Mouse (Mus musculus) lung, embryonic 15.5 days (tissue): ENCODE data around the gene Lypd8. TPM values are rescaled to one million over a fixed set of nuclear protein-coding genes. Genes with fewer than 3 reads are reported as not detected.

Experiments
- ATAC-seq: fragments of 200-750 bp; cut with Nextera tagmentation; 2 replicates; pipeline ENCODE4 v1.8.0; 2017; ENCODE audit warnings: moderate number of reproducible peaks, borderline replicate concordance; ENCODE audit not compliant: low FRiP score, low TSS enrichment; ENCODE audit errors: extremely low read depth
- H3K27ac ChIP-seq: fragments of 300-500 bp; sonication (generic); 2 replicates; pipeline ENCODE4 v1.5.1; 2015; ENCODE audit warnings: moderate library complexity, mild to moderate bottlenecking, inconsistent platforms
- H3K27me3 ChIP-seq: fragments of 300-500 bp; sonication (generic); 2 replicates; pipeline ENCODE4 v1.6.1; 2015; ENCODE audit warnings: inconsistent platforms
- H3K36me3 ChIP-seq: fragments of 300-500 bp; sonication (generic); 2 replicates; pipeline ENCODE4 v1.6.1; 2015; ENCODE audit warnings: inconsistent platforms
- H3K4me1 ChIP-seq: fragments of 300-500 bp; sonication (generic); 2 replicates; pipeline ENCODE4 v1.6.1; 2015; ENCODE audit warnings: inconsistent platforms
- H3K4me2 ChIP-seq: fragments of 300-500 bp; sonication (generic); 2 replicates; pipeline ENCODE4 v1.6.1; 2015; ENCODE audit warnings: inconsistent platforms, mild to moderate bottlenecking, moderate library complexity
- H3K4me3 ChIP-seq: fragments of 300-500 bp; sonication (generic); 2 replicates; pipeline ENCODE4 v1.5.1; 2015; ENCODE audit warnings: mild to moderate bottlenecking, inconsistent platforms
- H3K9ac ChIP-seq: fragments of 300-500 bp; sonication (generic); 2 replicates; pipeline ENCODE4 v1.6.1; 2015; ENCODE audit warnings: inconsistent platforms
- H3K9me3 ChIP-seq: fragments of 300-500 bp; sonication (generic); 2 replicates; pipeline ENCODE4 v1.6.1; 2016; ENCODE audit warnings: inconsistent platforms
- WGBS: fragments of 180-500 bp; shearing (Covaris S2); methylation state at CpG from one replicate; pipeline ENCODE4 v1.1.7; 2015; 5-methylcytosine and 5-hydroxymethylcytosine counted together
- polyA plus RNA-seq: library from polyadenylated mRNA; unstranded; fragments of >200 nt; fragmentation: Nextera tagmentation; extraction: Ambion mirVana; gene quantifications from 2 replicates; pipeline ENCODE4 v1.2.1, GENCODE M21; 2015

The Lypd8 gene
- polyA plus RNA-seq, 1 experiment from 2014 or later = 0.40 TPM

DNA sequence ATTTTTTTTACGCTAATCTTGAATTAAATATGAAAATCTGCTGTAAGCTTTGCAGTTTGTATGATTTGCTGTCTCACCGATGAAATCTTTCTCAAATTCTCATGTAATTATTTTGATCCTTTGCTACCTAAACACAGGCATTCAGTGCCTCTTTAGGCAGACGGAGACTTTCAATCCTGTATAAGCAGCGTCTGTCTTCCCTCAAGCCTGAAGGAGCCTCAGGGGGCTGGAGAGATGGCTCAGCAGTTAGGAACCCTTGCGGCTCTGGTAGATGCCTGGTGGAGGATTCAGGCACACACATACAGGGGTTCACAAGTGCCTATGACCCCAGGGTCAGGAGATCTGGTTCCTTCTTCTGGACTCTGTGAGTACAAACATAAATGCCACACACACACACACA, 21.8 kb downstream of the Lypd8 start:
- Histone ChIP-seq H3K36me3 (no peaks in the 10 kb centered on the region), H3K4me2 (no peak overlapping the region)
- WGBS = 52% methylated on average over 5 of the region's 5 CpGs

DNA sequence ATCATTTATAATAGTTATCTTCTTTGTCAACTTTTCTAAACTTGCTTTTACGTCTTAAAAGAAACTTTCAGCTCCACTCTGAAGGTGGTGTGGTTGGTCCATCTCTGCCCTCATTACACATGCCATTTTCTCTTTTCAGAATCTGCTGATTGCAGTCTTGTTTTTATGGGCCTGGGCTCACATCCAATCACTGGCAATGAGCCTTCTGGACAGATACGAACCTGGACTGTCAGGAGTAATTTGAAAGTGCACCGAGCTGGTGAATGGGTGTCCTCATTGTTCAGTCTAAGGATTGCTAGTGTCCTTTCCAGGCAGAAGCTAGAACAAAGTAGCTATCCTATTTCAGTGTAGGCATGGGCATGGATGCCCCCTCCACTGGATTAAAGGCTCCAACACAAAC, 29.2 kb downstream of the Lypd8 start:
- ATAC-seq = no peak
- Histone ChIP-seq H3K27me3 (no peaks in the 10 kb centered on the region), H3K36me3 (no peaks in the 10 kb centered on the region), H3K9me3 (no peaks in the 10 kb centered on the region), H3K9ac (no peak overlapping the region), H3K4me1 (no peaks in the 10 kb centered on the region), H3K4me2 (no peak overlapping the region), H3K4me3 (no peak overlapping the region), H3K27ac (no peak overlapping the region)
- WGBS = 61% methylated on average over 3 of the region's 3 CpGs

More for the DNA sequence above, 21.8 kb downstream of the Lypd8 start:
- no peak for ATAC-seq
- no peaks in the 10 kb centered on the region for H3K27me3 ChIP-seq
- no peaks in the 10 kb centered on the region for H3K4me1 ChIP-seq
- no peak overlapping the region for H3K27ac ChIP-seq
- H3K4me3 ChIP-seq = no peak overlapping the region
- no peak overlapping the region for H3K9ac ChIP-seq
- no peaks in the 10 kb centered on the region for H3K9me3 ChIP-seq

DNA sequence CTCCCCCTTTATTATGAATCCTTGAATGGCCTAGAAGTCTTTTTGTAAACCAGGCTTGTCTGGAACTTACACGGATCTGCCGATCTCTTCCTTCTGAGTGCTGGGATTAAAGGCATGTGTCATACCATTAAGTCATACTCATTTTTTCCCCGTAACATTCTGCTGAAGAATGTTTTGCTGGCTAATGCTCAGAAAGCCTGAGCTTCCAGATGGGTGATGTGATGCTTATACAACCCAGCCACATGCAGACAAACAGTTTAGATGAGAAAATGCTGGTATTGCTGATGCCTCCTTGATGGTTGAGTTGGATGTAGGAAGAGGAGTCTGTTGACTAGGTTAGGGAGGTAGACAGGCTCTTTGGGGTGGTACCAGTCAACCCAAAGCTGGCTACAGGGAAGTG, 39.5 kb downstream of the Lypd8 start:
- WGBS = 48% methylated on average over 3 of the region's 3 CpGs
- no peaks in the 10 kb centered on the region for H3K27me3 ChIP-seq
- no peak overlapping the region for H3K4me3 ChIP-seq
- no peak overlapping the region for H3K9ac ChIP-seq
- no peak overlapping the region for H3K4me2 ChIP-seq
- no peaks in the 10 kb centered on the region for H3K4me1 ChIP-seq
- H3K36me3 ChIP-seq = no peaks in the 10 kb centered on the region
- H3K9me3 ChIP-seq = no peaks in the 10 kb centered on the region
- no peak for ATAC-seq
- no peak overlapping the region for H3K27ac ChIP-seq

DNA sequence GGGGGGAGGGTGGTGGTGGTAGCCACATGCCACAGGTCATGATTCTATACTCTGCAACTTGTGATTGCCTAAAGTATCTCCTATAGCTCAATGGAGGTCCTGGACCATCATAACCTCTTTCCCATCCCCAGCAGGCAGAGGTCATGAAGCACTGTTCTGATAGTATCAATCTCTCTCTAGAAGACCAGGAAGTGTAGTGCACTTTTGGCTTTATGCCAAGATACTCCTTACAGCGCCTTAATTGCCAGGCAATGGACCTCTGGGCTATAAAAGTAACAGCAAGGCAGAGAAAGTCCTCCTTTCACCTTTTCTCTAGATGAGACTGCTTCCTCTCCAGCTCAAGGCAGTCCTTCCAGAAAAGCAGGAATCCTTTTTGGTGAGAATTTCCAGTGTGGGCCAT, 42.0 kb downstream of the Lypd8 start, which contains the start of gene 1810065E05Rik:
1810065E05Rik (plus strand) TSS at position 297 of the 400 bp plus-strand sequence.
- 19% methylated on average over 1 of the region's 1 CpGs for WGBS
- Histone ChIP-seq H3K9me3 (no peaks in the 10 kb centered on the region), H3K4me3 (no peak within 1 kb of the TSS), H3K36me3 (no peaks in the 10 kb centered on the region), H3K4me1 (no peaks in the 10 kb centered on the region), H3K27me3 (no peaks in the 10 kb centered on the region), H3K27ac (no peak within 1 kb of the TSS), H3K9ac (no peak within 1 kb of the TSS), H3K4me2 (no peak within 1 kb of the TSS)
- no peak for ATAC-seq

DNA sequence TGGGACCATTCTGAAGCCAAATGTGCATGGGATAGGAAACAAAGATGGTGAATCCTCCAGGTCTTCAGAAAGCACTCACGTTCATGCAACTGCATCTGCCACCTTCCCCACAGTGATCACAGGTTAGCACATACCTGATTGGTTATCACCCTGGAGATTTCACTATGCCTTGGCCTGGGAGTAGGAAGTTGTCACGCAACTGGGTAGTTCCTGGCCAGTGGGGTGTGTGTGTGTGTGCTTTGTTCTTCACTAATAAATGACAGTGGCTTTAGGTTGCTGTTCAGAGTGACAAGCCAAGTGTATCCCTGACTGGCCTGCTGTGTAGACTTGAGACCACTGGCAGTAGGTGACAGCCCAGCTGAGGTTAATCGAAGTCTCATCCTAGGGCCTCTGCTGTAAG, 53.4 kb downstream of the Lypd8 start, which contains the start of gene Gm12253:
Gm12253 (plus strand) TSS at position 301 of the 400 bp plus-strand sequence.
- no peak within 1 kb of the TSS for H3K4me2 ChIP-seq
- 83% methylated on average over 3 of the region's 3 CpGs for WGBS
- no peak within 1 kb of the TSS for H3K4me3 ChIP-seq
- H3K9ac ChIP-seq = no peak within 1 kb of the TSS
- H3K27me3 ChIP-seq = no peaks in the 10 kb centered on the region
- no peaks in the 10 kb centered on the region for H3K36me3 ChIP-seq
- no peaks in the 10 kb centered on the region for H3K4me1 ChIP-seq
- no peak for ATAC-seq
- no peak within 1 kb of the TSS for H3K27ac ChIP-seq
- no peaks in the 10 kb centered on the region for H3K9me3 ChIP-seq

DNA sequence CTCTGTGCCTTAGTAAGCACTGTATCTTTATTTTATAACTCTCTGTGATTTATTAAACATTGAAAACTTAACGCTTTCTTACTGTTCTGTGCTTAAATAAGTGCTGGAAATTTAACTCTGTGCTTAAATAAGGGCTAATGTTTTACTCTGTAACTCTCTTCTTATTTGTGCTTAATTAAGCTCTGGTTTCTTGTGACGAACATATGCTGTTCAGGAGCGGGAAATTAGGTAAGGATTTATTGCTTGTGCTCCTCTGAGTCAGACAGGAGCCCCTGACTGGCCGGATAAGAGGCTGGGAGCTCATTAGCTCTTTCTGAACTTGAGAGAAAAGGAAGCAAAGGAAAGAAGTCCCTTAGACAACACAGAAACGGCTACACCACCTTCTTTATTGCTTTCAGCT, 59.0 kb downstream of the Lypd8 start:
- Histone ChIP-seq H3K4me2 (no peak overlapping the region), H3K4me3 (no peak overlapping the region), H3K27me3 (no peaks in the 10 kb centered on the region), H3K27ac (no peak overlapping the region), H3K9me3 (no peaks in the 10 kb centered on the region), H3K36me3 (no peaks in the 10 kb centered on the region), H3K9ac (no peak overlapping the region), H3K4me1 (no peaks in the 10 kb centered on the region)
- WGBS = 37% methylated on average over 5 of the region's 5 CpGs
- no peak for ATAC-seq

Other genes with a start within 250 kb of the Lypd8 start
- gene Gemin5, start 210.5 kb upstream of the Lypd8 start, polyA plus RNA-seq = 20.2 and 20.9 TPM in 2 replicates
- gene Mrpl22, start 207.4 kb upstream of the Lypd8 start, polyA plus RNA-seq = 109 and 117 TPM in 2 replicates
- gene Igtp, start 179.5 kb upstream of the Lypd8 start, polyA plus RNA-seq = 4.9 and 5.2 TPM in 2 replicates
- 2.3 and 2.4 TPM in 2 replicates for gene Irgm2, start 179.4 kb upstream of the Lypd8 start, polyA plus RNA-seq
- 0.06 TPM in 1 of 2 replicates, not detected in the other for gene 4930438A08Rik, start 104.2 kb upstream of the Lypd8 start, polyA plus RNA-seq
- gene Zfp692, start 72.0 kb upstream of the Lypd8 start, polyA plus RNA-seq = 23.4 and 25.6 TPM in 2 replicates
- gene Zfp672, start 48.7 kb upstream of the Lypd8 start, polyA plus RNA-seq = 29.8 and 32.3 TPM in 2 replicates
- gene Sh3bp5l, start 48.3 kb upstream of the Lypd8 start, polyA plus RNA-seq = 32.3 and 38.3 TPM in 2 replicates
- not detected in 2 replicates for gene 1810065E05Rik, start 42.1 kb downstream of the Lypd8 start, polyA plus RNA-seq
- not detected in 2 replicates for gene Gm12253, start 53.5 kb downstream of the Lypd8 start, polyA plus RNA-seq
- gene Lypd9, start 73.9 kb downstream of the Lypd8 start, polyA plus RNA-seq = not detected in 2 replicates
- not detected in 2 replicates for gene Olfr30, start 83.2 kb downstream of the Lypd8 start, polyA plus RNA-seq
- gene Olfr332, start 113.5 kb downstream of the Lypd8 start, polyA plus RNA-seq = not detected in 2 replicates
- gene Olfr331, start 123.5 kb downstream of the Lypd8 start, polyA plus RNA-seq = not detected in 2 replicates
- gene Olfr330, start 155.8 kb downstream of the Lypd8 start, polyA plus RNA-seq = not detected in 2 replicates
- not detected in 2 replicates for gene Olfr329-ps, start 167.4 kb downstream of the Lypd8 start, polyA plus RNA-seq
- not detected in 2 replicates for gene Olfr328, start 176.6 kb downstream of the Lypd8 start, polyA plus RNA-seq
- gene Olfr224, start 191.5 kb downstream of the Lypd8 start, polyA plus RNA-seq = not detected in 2 replicates
- gene Olfr325, start 198.7 kb downstream of the Lypd8 start, polyA plus RNA-seq = not detected in 2 replicates
- gene Olfr324, start 216.1 kb downstream of the Lypd8 start, polyA plus RNA-seq = not detected in 2 replicates
- gene 2210407C18Rik, start 237.0 kb downstream of the Lypd8 start, polyA plus RNA-seq = not detected in 2 replicates